Mouse (Mus musculus) gastrocnemius, postnatal 25 days (tissue): ENCODE results near the gene Lrrc66. TPM values are rescaled to one million over a fixed set of nuclear protein-coding genes. Genes with fewer than 3 reads are reported as not detected.
"Not testable (repeated sequence)": the region's sequence is repeated elsewhere in the genome, so short reads cannot be mapped to it uniquely, and the experiment has no call there.

Source experiments
- DNase-seq: peaks from one replicate; pipeline ENCODE4 v3.0.0; 2022
- total RNA-seq, 2 experiments: library from RNA; stranded (reverse); gene quantifications; 1 replicate in 1 of 2; 2 replicates in 1 of 2; pipeline ENCODE4 v1.2.3; 2021

The Lrrc66 gene
- total RNA-seq, 2 experiments from 2014 or later: not detected

GRCm38 (mm10) chr5:73613296-73613695 lies 19.0 kb downstream of the Lrrc66 start:
- no peak for DNase-seq

GRCm38 (mm10) chr5:73611071-73611470 lies 21.3 kb downstream of the Lrrc66 start:
- DNase-seq: no peak

- no peak for DNase-seq
Observed at GRCm38 (mm10) chr5:73604964-73605363, 27.4 kb downstream of the Lrrc66 start.

GRCm38 (mm10) chr5:73604542-73604941 lies 27.8 kb downstream of the Lrrc66 start:
- DNase-seq: no peak

- DNase-seq: no peak
Observed at GRCm38 (mm10) chr5:73602865-73603264, 29.5 kb downstream of the Lrrc66 start.

GRCm38 (mm10) chr5:73601361-73601763 lies 31.0 kb downstream of the Lrrc66 start:
- no peak for DNase-seq

GRCm38 (mm10) chr5:73599991-73600390 lies 32.3 kb downstream of the Lrrc66 start:
- no peak for DNase-seq

GRCm38 (mm10) chr5:73598943-73599695 lies 33.2 kb downstream of the Lrrc66 start:
- DNase-seq: no peak

- DNase-seq: no peak
Observed at GRCm38 (mm10) chr5:73587119-73587518, 45.2 kb downstream of the Lrrc66 start.

GRCm38 (mm10) chr5:73586597-73586996 lies 45.7 kb downstream of the Lrrc66 start:
- no peak for DNase-seq

- no peak for DNase-seq
Observed at GRCm38 (mm10) chr5:73585212-73586115, 46.9 kb downstream of the Lrrc66 start.

GRCm38 (mm10) chr5:73584011-73584410 lies 48.3 kb downstream of the Lrrc66 start:
- not testable (repeated sequence) for DNase-seq

GRCm38 (mm10) chr5:73578131-73578530 lies 54.2 kb downstream of the Lrrc66 start:
- no peak for DNase-seq

- no peak for DNase-seq
Observed at GRCm38 (mm10) chr5:73576708-73577107, 55.6 kb downstream of the Lrrc66 start.

- DNase-seq: peak; percentile 64
Observed at GRCm38 (mm10) chr5:73574616-73575015, 57.7 kb downstream of the Lrrc66 start.

GRCm38 (mm10) chr5:73573789-73574188 lies 58.5 kb downstream of the Lrrc66 start:
- peak; percentile 65 for DNase-seq

GRCm38 (mm10) chr5:73572846-73573245 lies 59.5 kb downstream of the Lrrc66 start:
- DNase-seq: no peak

- no peak for DNase-seq
Observed at GRCm38 (mm10) chr5:73571395-73572156, 60.8 kb downstream of the Lrrc66 start.

GRCm38 (mm10) chr5:73569181-73569580 lies 63.1 kb downstream of the Lrrc66 start:
- DNase-seq: no peak

GRCm38 (mm10) chr5:73566892-73567291 lies 65.4 kb downstream of the Lrrc66 start:
- DNase-seq: no peak

GRCm38 (mm10) chr5:73566119-73566518 lies 66.2 kb downstream of the Lrrc66 start:
- no peak for DNase-seq

- DNase-seq: no peak
Observed at GRCm38 (mm10) chr5:73564038-73564437, 68.3 kb downstream of the Lrrc66 start.
